Mouse (Mus musculus): ENCODE measurements at regions not wholly inside any gene's neighbourhood (a gene's known extent, or its start where the extent isn't known, plus 50 kb on each side); places are given as distances from the start of the nearest gene placed in this dataset.
A peak's percentile ranks its signal among the peaks of the same experiment; 100 is the strongest.
"Not testable (repeated sequence)": the region's sequence is repeated elsewhere in the genome, so short reads cannot be mapped to it uniquely, and the experiment has no call there.

DNA sequence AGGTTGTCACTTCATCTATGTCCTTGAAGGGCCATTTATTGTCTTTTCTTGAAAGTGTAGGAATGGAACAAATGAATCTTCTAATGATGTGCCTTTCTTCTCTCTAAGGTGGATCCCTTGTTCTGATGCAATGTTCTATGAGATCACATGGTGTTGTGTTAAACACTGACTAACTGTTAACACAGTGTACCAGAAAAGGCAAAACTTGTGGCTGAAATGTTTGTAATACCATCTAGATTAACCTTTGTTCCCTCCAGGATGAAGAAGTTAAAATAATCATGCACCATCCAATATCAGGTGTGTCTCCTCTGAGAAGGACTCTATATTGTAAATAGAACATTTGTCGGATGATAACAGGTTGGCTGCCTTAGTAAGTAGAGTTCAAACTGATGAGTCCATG, 849.1 kb downstream of the Gm9195 start:
- DNase-seq, result no peak

DNA sequence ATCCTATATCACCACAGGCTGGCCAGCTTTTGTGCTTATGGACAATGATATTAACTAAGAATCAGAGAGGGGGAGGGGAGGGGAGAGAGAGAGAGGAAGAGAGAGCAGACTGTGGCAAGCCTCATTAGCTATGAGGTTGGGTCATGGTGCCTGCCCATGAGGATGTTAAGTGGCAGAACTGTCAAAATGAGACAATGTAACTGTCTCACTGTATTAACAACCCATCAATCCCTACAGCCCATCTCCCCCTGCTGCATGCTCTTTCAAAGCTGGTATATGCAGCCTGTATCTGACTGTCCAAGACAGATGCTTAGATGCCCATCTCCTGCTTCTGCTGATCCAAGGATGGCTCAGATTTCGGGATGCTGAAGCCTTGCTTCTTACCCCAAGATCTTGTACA, 852.6 kb downstream of the Gm9195 start:
- DNase-seq, result no peak

DNA sequence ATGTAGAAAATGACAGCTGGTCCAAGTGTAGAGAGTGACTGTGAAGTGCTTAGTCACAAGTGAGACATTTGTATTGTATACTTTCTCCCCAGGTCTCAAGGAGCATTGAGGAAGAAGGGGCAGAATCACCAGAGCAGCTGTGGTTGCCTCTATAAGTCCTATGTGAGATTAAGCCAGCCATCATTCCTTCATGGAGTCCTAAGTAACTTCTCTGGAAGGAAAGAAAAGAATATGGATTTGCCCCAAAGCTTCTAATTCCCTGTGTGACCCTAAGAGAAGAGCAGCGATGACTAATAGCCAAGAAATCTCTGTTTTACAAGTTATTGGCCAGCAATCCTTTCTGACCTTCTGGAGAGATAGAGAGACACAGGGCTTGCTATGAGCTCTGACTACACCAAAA, 856.5 kb downstream of the Gm9195 start:
- peak; percentile 42 for DNase-seq

DNA sequence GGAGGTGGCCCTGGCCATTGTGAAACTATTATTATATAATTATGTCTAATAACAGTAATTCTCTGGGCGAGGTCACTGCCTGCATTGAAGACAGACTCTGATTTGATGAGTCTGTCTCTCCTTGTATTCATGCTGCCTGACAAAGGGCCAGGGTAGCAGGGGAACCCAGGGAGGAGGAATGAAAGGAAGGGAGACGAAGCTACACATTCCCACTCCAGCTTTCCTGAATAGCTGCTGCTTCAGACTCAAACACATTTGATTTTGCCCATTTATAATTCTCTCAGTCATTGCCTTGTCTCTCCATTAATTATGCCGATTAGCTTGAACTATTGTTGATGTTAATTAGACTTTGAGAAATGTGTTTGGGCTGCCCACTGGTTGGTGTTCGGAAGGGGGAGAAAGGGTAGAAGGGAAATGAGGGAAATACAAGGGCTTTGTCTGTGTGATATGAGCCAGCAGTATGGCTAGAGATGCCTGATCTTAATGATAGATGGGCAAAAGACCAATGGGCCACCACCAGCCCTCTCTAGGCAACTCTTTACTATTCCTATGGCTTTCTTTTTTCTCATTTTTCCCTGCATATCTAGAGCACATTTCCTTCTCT, 881.8 kb downstream of the Gm9195 start:
- no peak for DNase-seq

DNA sequence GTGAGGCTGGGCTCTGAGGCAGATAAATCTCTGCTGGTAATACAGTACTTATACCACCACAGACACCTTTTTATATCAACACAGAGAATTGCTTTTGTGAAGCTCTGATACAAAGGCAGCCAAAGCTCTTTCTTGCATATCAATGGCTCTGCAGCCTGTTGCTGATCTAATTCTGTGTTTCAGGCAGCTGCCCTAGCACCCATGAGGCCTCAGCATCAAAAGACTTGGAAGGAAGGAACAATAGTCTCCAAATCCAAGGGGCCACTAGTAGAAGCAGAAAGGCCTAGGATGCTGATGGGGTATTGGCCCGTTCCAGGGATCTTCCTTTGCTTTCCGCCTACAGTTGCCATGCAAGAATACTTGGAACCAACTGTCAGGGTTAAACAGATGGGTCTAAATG, 887.9 kb downstream of the Gm9195 start:
- no peak for DNase-seq

DNA sequence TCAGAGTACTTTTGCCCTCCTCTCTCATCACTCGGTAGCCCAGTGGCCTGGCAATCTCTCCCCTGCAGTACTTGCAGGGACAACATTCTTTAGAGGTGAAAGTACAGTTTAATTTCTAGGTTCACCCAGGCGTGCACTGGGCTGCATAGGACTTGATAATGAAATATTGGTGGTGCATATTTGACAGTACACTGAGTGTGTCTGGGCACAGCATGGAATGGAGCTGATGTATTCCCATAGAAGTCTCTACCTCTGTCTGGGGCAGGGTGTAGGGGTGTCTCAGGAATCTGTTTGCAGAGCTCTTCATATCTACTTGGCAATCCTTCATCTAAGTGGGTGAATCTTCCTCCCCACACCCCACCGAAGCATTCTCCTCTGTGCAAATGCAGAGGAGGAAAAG, 893.8 kb downstream of the Gm9195 start:
- no peak for DNase-seq

DNA sequence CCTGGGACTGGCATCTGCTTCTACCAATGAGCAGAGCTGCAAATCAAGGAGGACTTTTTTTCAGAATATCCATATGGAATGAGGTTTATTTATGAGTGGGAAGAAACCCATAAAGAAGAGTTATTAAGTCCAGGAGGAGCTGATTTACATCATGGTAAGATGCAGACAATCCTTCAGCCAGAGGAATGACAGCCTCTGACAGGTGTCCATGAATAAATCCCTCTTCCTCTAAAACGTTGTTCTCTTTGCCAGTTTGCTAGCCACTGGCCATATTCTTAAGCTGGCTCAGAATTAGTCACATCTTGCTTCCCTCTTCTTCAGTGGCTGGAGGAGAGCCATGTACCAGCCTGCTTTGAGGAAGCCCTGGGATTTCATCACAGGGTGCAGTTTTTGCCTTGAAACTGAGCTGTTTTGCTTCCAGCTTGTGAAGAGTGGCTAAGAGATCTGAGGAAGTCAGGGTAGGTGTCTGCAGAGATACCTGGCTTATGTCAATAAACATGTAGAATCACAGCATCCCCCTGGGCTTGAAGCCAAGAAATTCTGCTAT, 902.9 kb downstream of the Gm9195 start:
- peak; percentile 59 for DNase-seq

DNA sequence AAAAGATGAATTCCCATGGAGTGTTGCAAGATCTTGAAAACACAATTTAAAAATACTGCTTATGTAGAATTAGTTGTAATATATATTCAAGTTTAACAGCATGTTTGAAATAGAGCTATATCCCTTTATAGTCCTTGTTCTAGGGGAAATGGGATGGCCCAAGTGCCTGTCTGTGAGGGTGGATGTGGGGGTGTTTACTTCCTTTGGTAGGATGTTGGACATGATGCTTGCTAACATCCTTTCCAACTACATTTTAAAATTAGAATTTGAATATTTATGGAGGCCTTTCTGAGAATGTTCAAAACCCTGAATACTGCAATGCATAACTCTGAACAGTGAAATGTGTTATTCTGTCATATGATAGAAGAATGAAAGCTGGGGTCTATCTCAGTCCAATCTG, 903.6 kb downstream of the Gm9195 start:
- no peak for DNase-seq

DNA sequence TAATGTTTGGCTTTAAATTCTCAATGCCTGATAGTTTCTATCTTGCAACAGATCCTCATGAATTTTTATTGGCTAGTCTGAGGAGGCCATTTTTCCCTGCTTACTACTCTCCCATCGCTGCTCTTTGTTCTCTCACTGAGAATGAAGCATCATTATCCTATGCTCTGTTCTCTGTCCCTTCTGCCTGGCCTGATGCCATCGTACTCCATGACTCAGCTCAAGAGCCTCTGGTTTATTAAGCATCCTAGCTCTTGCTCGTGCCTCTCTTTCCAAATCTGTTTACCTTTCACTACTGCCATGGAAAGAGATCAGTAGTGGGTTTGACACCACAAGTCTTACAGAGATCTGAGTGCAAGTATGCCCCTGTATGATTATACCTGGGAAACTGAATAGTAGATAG, 926.8 kb downstream of the Gm9195 start:
- DNase-seq, result peak; percentile 16

DNA sequence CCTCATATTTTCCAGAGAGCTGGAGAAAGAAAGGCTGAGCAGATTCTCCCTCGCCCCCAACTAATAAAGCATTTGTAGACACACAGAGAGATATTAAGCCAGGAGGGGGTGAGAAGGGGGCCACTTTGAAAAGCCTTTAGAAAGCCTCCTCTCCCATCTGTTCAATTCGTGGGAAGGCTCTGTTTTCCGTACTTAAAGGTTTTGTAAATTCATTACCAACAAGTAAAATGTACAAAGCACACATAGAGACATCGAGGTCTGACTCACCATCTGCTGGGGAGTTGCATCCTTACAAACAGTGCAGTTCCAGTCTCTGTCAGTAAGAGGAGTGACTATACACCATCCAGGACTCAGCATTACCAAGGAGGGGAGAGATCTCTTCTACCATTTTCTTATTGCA, 929.7 kb downstream of the Gm9195 start:
- no peak for DNase-seq

DNA sequence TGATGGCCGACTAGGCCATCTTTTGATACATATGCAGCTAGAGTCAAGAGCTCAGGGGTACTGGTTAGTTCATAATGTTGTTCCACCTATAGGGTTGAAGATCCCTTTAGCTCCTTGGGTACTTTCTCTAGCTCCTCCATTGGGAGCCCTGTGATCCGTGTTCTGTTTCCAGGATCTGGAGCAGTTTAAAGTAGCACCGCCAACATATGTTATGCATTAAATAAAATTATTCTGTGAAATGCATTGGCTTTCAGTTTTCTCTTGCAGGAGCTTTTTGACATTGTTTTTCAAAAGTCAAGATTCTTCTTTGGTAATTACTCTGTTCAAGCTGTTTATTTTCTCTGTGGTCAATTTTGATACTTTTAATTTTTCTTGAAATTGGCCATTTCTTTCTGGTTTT, 937.3 kb downstream of the Gm9195 start:
- DNase-seq, result not testable (repeated sequence)

DNA sequence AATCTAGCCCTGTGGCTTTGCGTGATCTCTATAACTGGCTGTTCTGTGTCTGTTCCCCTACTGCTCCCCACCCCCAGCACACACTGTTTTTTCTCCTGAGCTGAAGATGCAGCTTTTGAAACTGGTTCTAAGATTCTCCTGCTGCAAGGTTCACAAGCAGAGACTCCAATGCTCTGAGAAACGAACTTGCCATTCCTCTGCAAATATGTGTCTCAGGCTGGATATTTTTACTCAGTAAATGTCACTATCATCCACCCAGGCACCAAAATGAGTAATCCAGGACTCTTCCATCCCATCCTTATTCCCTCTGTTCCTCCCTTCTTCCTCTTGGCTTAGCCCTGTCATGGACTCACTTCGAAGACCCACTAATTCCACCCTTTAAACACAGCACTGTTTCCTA, 943.9 kb upstream of the Fam160b2 start:
- no peak for DNase-seq

DNA sequence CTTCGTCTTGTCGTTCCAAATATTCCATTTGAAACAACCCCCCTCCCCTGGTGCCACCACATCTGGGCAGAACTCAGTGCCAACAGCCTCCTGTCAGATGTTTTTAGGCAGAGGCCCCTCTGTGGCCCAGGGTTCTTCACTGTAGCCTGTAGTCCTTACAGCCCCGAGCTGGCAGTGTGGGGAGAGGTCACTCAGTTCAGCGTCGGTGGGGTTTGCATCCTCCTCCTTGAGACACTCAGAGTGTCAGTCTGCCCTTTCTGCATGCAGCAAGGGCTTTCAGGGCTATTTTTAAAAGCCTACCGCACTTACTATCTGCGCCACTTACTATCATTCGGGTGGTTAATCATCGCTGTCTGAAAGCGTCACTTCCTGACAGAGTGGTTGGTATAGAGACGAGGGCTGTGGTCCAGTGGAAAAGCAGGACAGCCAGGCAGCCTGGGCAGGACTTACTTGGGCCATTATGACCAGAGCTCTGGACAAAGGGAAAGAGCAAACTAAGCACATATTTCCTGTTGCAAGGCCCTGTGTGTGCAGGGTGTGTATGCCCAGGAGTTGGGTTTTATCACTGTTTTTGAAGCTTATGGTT, 932.5 kb upstream of the Fam160b2 start:
- DNase-seq, result no peak

DNA sequence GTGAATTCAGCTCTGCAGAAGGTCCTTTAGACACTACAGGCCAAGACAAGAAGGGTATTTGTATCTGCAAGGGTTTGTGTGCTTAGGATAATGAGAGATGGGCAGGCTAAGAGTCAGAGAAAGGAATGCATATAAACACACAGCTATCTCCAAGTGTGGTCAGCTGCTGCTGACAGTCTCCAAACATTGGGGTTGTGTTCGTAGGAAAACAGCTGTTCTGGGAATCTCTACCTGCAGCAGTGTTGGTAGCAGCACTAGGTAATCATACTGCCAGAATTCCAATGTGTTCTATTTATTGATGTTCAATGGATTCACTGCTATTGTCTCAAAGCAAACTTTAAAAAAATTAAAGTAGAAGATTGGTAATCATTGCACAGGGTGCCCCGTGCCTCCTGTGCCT, 931.7 kb upstream of the Fam160b2 start:
- no peak for DNase-seq

DNA sequence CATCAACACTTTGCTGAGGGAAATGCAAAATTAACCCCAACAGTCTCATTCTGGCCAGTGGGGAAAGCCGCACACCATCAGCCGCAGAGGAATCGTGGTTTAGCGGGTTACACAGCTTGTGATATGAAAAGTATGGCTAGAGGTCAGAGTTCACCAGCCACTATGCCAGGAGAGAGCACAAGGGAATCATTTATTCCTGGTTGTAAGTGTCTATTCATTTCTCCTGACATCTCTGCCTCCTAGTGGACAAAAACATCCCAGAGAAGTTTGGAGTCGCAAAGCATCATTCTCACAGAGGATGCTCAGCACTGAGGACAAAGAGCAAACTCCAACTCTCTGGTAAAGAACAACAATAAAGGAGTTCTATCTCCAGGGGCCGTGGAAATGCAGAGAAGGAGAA, 930.8 kb upstream of the Fam160b2 start:
- DNase-seq, result no peak

DNA sequence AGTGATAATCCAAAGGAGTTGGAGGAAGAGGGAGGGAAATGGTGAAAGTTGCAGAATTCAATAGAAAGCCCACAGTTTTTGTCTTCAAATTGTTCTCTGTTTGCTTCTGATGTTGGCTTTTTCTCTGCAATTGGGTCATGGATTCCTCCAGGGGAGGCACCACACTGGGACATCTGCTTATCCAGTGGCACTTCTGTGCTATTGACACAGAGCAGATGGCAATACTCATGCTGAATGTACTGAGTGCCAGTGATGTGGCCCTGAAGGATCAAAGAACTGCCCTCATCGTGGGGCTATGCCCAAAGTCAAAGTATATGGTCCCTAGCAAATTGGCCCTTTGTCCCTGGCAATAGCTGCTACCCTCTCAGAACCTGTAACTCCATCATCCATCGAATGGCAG, 918.9 kb upstream of the Fam160b2 start:
- no peak for DNase-seq

DNA sequence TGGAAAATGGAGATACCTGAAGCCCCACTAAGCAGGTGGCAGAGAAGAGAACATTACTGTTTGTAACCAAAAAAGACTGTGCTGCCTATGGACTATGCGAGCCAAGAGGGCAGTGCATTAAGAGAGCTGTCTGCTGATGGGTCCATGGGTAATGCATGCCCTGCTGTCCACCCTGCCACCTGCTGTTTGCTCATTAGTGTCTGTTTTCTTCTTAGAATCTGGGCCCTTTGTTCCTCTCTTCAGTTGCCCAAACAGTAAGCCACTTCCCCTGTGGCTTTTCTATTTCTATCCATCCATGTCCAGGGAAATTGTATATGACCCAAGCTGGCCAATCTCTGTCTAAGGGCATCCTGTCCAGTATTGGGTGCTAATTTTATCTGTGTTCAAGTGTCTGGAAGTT, 901.2 kb upstream of the Fam160b2 start:
- no peak for DNase-seq

DNA sequence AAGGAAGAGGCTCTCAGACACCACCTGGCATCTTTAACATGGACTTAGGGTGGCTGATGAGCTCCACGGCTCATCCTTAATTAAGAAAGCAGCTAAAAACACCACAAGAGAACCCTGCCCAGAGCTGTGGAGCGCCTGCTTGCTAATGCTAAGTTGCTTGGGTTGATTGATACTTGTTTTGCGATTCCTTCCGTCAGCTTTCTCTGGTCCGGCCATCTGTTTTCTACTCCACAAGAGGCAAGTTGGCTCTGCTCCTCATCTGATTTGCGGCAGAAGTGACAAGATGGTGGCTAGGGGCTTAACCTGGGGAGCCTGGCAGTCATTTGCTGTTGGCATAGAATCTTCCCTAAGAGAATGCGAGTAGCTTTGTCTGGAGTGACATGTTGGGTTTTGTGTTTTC, 891.6 kb upstream of the Fam160b2 start:
- DNase-seq, result no peak

DNA sequence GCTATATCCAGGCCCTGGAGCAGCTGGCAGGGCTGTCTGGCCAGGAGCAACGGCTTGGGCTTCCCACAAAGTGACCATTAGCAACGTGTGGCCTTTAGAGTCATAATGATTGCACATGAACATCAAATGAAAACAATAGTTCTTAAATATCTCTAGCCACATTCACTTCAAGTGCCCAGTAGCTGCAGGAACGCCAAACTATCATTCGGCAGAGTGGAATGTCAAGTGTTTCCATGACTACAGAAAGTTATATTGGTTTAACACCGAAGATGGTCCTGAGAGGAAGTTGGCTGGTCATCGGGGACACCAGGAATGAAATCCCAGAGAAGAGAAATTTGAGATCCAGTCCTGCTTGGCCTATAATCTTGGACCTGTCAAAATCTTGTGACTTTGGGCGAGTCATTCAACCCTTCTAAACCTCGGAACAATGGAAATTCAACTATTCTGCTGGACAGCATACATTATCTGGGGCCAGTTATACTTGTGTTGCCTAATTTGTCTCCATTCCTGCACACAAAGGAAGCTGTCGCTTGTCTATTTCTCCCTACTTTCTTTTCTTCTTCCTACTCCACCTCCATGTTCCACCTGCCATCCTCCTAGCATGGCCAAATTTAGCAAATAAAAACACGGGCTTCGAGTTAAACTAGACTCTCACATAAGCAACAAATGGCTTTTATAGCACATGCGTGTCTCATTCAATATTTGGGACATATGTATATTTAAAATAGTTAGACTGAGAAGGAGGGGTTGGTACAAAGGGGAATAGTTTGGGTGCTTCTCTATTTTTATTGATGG, 886.7 kb upstream of the Fam160b2 start:
- DNase-seq, result no peak

DNA sequence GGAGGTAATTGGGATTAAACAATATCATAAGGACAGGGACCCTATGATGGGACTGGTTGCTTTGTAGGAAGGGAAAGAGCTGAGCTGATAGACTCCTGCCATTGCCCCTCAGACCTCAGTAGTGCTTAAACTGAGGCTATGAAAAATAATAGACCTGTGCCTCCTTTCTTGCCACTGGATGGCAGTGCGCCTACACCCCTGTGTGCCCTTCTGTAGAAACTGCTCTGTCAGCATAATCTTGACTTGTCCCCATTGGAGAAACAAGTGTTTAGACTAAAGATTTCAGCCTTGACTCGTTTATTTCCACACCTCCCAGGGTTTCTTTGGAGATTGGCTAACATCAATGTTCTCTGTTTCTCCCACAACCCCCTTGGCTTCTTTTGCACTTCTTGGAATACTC, 876.0 kb upstream of the Fam160b2 start:
- DNase-seq, result peak; percentile 46

DNA sequence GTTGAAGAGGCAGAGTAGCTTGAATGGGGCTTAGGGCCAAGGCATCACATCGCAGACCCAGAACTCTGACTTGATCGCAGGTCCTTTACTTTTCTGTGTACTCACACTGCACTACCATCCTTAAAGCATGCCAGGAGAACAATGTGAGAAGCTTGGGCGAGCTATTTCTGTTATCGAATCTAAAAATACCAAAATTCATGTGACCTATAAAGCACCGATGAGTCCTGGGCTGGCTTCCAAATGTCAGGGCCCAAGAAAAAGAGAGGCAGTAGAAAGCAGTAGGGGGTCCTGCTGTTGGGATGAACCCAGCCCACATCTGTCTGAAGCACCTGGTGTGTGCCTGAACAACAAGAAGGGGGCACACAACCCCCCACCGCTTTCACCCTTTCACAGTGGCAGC, 874.3 kb upstream of the Fam160b2 start:
- DNase-seq, result no peak

DNA sequence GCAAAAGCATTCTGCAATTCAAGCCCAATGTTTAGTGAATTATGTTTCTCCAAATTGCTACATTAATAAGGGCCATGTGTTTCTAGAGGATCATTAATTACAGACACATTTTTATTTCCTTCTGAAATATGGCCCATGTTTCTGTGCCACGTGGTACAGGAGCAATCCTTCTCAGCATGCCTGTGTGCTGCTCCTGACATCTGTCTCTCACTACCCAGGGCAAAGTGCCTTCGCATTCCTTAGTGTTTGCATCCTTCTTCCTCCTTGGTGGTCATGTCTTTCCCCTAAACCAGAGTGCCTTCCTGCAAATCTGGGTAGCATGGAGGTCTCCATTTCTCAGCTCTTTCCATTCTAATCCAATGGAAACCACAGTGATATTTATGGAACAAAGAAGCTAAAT, 832.7 kb upstream of the Fam160b2 start:
- no peak for DNase-seq
